Mouse (Mus musculus) neural tube, embryonic 12.5 days (tissue): Measurements from ENCODE around the gene Upb1. TPM values are rescaled to one million over a fixed set of nuclear protein-coding genes. Genes with fewer than 3 reads are reported as not detected.

Experiments
- ATAC-seq: fragments of 200-750 bp; cut with Nextera tagmentation; 2 replicates; pipeline ENCODE4 v1.8.0; 2017; ENCODE audit warnings: low read depth, mild to moderate bottlenecking, moderate TSS enrichment, moderate library complexity; ENCODE audit not compliant: low FRiP score
- H3K27ac ChIP-seq: fragments of 300-500 bp; sonication (generic); 2 replicates; pipeline ENCODE4 v1.5.1; 2016
- H3K27me3 ChIP-seq: fragments of 300-500 bp; sonication (generic); replicated peaks from 2 replicates; pipeline ENCODE4 v1.6.1; 2016; ENCODE audit warnings: mild to moderate bottlenecking
- H3K36me3 ChIP-seq: fragments of 300-500 bp; sonication (generic); 2 replicates; pipeline ENCODE4 v1.6.1; 2016; ENCODE audit warnings: mild to moderate bottlenecking
- H3K4me1 ChIP-seq: fragments of 300-500 bp; sonication (generic); 2 replicates; pipeline ENCODE4 v1.6.1; 2016
- H3K4me2 ChIP-seq: fragments of 300-500 bp; sonication (generic); replicated peaks from 2 replicates; pipeline ENCODE4 v1.6.1; 2016; ENCODE audit warnings: mild to moderate bottlenecking
- H3K4me3 ChIP-seq: fragments of 300-500 bp; sonication (generic); 2 replicates; pipeline ENCODE4 v1.5.1; 2016
- H3K9ac ChIP-seq: fragments of 300-500 bp; sonication (generic); 2 replicates; pipeline ENCODE4 v1.6.1; 2016; ENCODE audit warnings: mild to moderate bottlenecking
- H3K9me3 ChIP-seq: fragments of 300-500 bp; sonication (generic); 2 replicates; pipeline ENCODE4 v1.6.1; 2016; ENCODE audit warnings: mild to moderate bottlenecking
- WGBS: fragments of 180-500 bp; shearing (Covaris S2); methylation state at CpG from one replicate; pipeline ENCODE4 v1.1.7; 2016; 5-methylcytosine and 5-hydroxymethylcytosine counted together
- polyA plus RNA-seq: library from polyadenylated mRNA; unstranded; fragments of >200 nt; fragmentation: Nextera tagmentation; extraction: Ambion mirVana; gene quantifications from 2 replicates; pipeline ENCODE4 v1.2.1, GENCODE M21; 2016

Upb1 gene
- polyA plus RNA-seq, 1 experiment from 2014 or later, result 0.10 TPM

DNA sequence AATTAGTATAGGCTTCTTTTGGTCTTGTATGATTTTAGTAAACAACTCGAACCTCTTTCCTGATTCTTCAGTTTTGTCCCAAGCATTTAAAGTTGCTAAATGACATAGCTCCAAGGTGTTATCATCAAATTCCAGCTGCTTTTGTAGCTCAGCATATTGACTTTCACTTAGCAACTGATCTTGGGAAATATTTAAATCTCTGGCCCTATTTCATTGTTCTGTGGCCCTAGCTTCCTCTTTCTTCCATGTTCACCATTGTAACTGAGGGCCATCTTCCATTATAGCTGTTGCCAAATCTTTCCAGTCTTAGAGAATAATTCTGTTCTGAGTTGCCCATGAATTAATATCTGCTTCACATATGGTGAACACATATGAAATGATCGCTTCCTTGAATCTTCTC lies 89.8 kb downstream of the Upb1 start:
- H3K4me3 ChIP-seq, result no peak overlapping the region
- no peaks in the 10 kb centered on the region for H3K4me1 ChIP-seq
- H3K9me3 ChIP-seq, result no peaks in the 10 kb centered on the region
- no peak for ATAC-seq
- no peaks in the 10 kb centered on the region for H3K36me3 ChIP-seq
- H3K27ac ChIP-seq, result no peak overlapping the region
- no peaks in the 10 kb centered on the region for H3K27me3 ChIP-seq
- no peak overlapping the region for H3K4me2 ChIP-seq
- WGBS, result 88% methylated on average over 2 of the region's 2 CpGs
- H3K9ac ChIP-seq, result no peak overlapping the region

Other genes with a start within 250 kb of the Upb1 start
- 40.0 and 43.2 TPM in 2 replicates for gene Specc1l, start 189.0 kb upstream of the Upb1 start, polyA plus RNA-seq
- 3.5 and 4.1 TPM in 2 replicates for gene Adora2a, start 84.2 kb upstream of the Upb1 start, polyA plus RNA-seq
- gene Snrpd3, start 116.4 kb downstream of the Upb1 start, polyA plus RNA-seq, result 150 and 171 TPM in 2 replicates
- 25.0 and 25.1 TPM in 2 replicates for gene Gucd1, start 116.9 kb downstream of the Upb1 start, polyA plus RNA-seq
- 11.8 and 16.7 TPM in 2 replicates for gene Lrrc75b, start 159.2 kb downstream of the Upb1 start, polyA plus RNA-seq
- gene Ggt1, start 160.5 kb downstream of the Upb1 start, polyA plus RNA-seq, result 1.3 and 1.8 TPM in 2 replicates
- gene Ggt5, start 188.2 kb downstream of the Upb1 start, polyA plus RNA-seq, result 1.1 and 1.6 TPM in 2 replicates
- gene Susd2, start 242.9 kb downstream of the Upb1 start, polyA plus RNA-seq, result 3.2 and 3.6 TPM in 2 replicates